17 mouse cellular contexts compared by ENCODE assay signal in genomic region chr7:127980606-127981005, GRCm38 (mm10). TPM values are rescaled to one million over a fixed set of nuclear protein-coding genes. Genes with fewer than 3 reads are reported as not detected.
"Had no signal": no experiment of that assay in that cellular context is flagged by ENCODE, and none has a peak within 500 bp of the region (broad histone marks: within the 10 kb centered on the region; RNA-seq: fewer than 3 reads in every experiment).

No protein-coding gene starts in this region.

- H3K4me2 ChIP-seq: neural tube, embryonic 15.5 days; stomach, embryonic 15.5 days had no signal

- DNase-seq: retina, postnatal 1 day; right cerebral cortex, adult 18-20 months; right cerebral cortex, postnatal 14 days; right cerebral cortex, postnatal 25 days; right cerebral cortex, postnatal 4 days; spleen, adult 18-20 months; thymus, adult 18-20 months; thymus, adult 2 months; thymus, postnatal 14 days; thymus, postnatal 25 days; thymus, postnatal 36 days; thymus, postnatal 4 days had no signal

- H3K27me3 ChIP-seq: neural tube, embryonic 15.5 days; stomach, embryonic 15.5 days had no signal

- H3K27ac ChIP-seq: neural tube, embryonic 15.5 days; stomach, embryonic 15.5 days; stomach, postnatal 0 days had no signal

- H3K9me3 ChIP-seq: neural tube, embryonic 15.5 days; stomach, embryonic 15.5 days had no signal

- H3K4me1 ChIP-seq: neural tube, embryonic 15.5 days; stomach, embryonic 15.5 days had no signal

- H3K4me3 ChIP-seq: neural tube, embryonic 15.5 days; stomach, embryonic 15.5 days had no signal

- H3K9ac ChIP-seq: neural tube, embryonic 15.5 days; stomach, embryonic 15.5 days had no signal

RNA-seq across cellular contexts. Expression of gene Trim72, which starts 23.1 kb away (rescaled TPM):
- polyA plus RNA-seq: neural tube, embryonic 14.5 days; thymus, postnatal 0 days had no signal
